Mouse (Mus musculus) neural tube, embryonic 11.5 days (tissue): ENCODE measurements around the gene Morn5. TPM values are rescaled to one million over a fixed set of nuclear protein-coding genes. Genes with fewer than 3 reads are reported as not detected.

ENCODE experiments used
- ATAC-seq: fragments of 200-750 bp; cut with Nextera tagmentation; 2 replicates; pipeline ENCODE4 v1.8.0; 2017; ENCODE audit warnings: moderate number of reproducible peaks, mild to moderate bottlenecking, moderate TSS enrichment, moderate library complexity; ENCODE audit not compliant: insufficient read depth, low FRiP score, low TSS enrichment
- DNase-seq: peaks from one replicate; pipeline ENCODE4 v3.0.0-alpha.2; 2015; ENCODE audit warnings: low spot score
- H3K27ac ChIP-seq: fragments of 300-500 bp; sonication (generic); 2 replicates; pipeline ENCODE4 v1.5.1; 2014; ENCODE audit warnings: low read depth, mild to moderate bottlenecking, low read length
- H3K27me3 ChIP-seq: fragments of 300-500 bp; sonication (generic); 2 replicates; pipeline ENCODE4 v1.6.1; 2014; ENCODE audit warnings: mild to moderate bottlenecking, low read length, mixed read lengths; ENCODE audit not compliant: control insufficient read depth, insufficient read depth
- H3K36me3 ChIP-seq: fragments of 300-500 bp; sonication (generic); 2 replicates; pipeline ENCODE4 v1.6.1; 2014; ENCODE audit warnings: mild to moderate bottlenecking, low read length, moderate library complexity, mixed read lengths; ENCODE audit not compliant: control insufficient read depth, insufficient read depth
- H3K4me1 ChIP-seq: fragments of 300-500 bp; sonication (generic); 2 replicates; pipeline ENCODE4 v1.6.1; 2014; ENCODE audit warnings: low read length, mixed read lengths; ENCODE audit not compliant: control insufficient read depth, insufficient read depth
- H3K4me2 ChIP-seq: fragments of 300-500 bp; sonication (generic); 2 replicates; pipeline ENCODE4 v1.6.1; 2014; ENCODE audit warnings: low read depth, mild to moderate bottlenecking, moderate library complexity
- H3K4me3 ChIP-seq: fragments of 300-500 bp; sonication (generic); 2 replicates; pipeline ENCODE4 v1.5.1; 2014; ENCODE audit warnings: low read depth, low read length
- H3K9ac ChIP-seq: fragments of 300-500 bp; sonication (generic); 2 replicates; pipeline ENCODE4 v1.6.1; 2014; ENCODE audit warnings: mild to moderate bottlenecking, low read length
- H3K9me3 ChIP-seq: fragments of 300-500 bp; sonication (generic); 2 replicates; pipeline ENCODE4 v1.6.1; 2016; ENCODE audit warnings: low read length; ENCODE audit not compliant: control insufficient read depth
- WGBS: fragments of 180-500 bp; shearing (Covaris S2); extraction: QIAGEN DNeasy Blood & Tissue Kit; methylation state at CpG from one replicate; pipeline ENCODE4 v1.1.7; 2014; 5-methylcytosine and 5-hydroxymethylcytosine counted together
- polyA plus RNA-seq: library from polyadenylated mRNA; unstranded; fragments of >200 nt; fragmentation: Nextera tagmentation; extraction: Ambion mirVana; gene quantifications from 2 replicates; pipeline ENCODE4 v1.2.1, GENCODE M21; 2014

Morn5 gene
- polyA plus RNA-seq, 1 experiment from 2014 or later = not detected

DNA sequence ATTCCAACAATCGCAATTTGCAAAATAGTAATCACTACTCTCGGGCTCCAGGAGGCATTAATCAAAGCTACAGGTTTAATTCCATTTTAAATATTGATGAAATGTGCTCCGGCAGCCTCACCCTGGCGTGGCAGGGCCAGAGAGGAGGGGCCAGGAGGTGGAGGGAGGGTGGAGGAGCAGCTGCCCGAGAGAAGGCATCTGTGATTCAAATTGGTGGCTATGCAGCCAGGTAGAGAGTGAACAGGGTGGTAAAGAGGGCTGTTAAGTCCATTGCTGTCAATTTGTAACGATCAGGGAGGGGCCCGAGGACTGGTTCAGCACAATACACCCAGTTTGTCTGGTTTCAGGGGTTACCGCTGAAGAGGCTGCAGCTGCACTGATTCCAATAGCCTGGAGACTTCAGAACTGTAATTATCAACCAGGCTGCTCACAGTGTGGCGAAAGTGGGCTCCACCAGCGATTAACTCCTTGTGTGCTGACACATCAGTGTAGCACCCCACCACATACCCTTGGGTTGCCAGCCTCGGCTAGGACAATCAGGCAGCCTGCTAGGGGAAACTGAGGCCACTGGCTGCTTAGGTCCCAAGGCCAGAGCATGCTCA lies 28.0 kb downstream of the Morn5 start:
- no peak overlapping the region for H3K4me3 ChIP-seq

DNA sequence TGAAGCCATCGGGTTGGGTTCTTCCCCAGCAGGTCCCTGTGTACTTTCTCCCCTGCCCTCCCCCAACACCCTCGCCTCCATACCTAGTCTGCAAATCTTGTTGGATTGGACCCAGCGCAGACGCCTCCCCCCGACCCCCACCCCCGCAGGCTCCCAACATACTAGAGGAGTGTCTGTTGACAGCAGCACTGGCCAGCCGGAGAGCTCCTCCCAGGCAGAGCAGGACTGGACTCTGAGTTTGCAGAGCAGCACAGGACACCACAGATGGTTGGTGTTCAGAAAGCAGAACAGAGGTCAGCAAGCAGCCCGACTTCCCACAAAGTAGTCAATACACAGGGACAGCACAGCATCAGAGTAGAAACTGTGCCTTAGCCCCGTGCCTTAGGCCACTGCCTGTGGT lies 32.2 kb downstream of the Morn5 start:
- WGBS = 29% methylated on average over 9 of the region's 9 CpGs
- DNase-seq = no peak
- H3K27ac ChIP-seq = no peak overlapping the region

More for the DNA sequence above, 28.0 kb downstream of the Morn5 start:
- 9% methylated on average over 11 of the region's 11 CpGs for WGBS
- no peaks in the 10 kb centered on the region for H3K36me3 ChIP-seq
- H3K4me2 ChIP-seq = peak overlapping the region; percentile 15; the same call in 1 of the 2 replicates
- ATAC-seq (no peak), DNase-seq (no peak)
- H3K27me3 ChIP-seq = no peaks in the 10 kb centered on the region
- peaks cover 4% of the 10 kb centered on the region for H3K4me1 ChIP-seq
- no peak overlapping the region for H3K27ac ChIP-seq
- no peak overlapping the region for H3K9ac ChIP-seq
- no peaks in the 10 kb centered on the region for H3K9me3 ChIP-seq

DNA sequence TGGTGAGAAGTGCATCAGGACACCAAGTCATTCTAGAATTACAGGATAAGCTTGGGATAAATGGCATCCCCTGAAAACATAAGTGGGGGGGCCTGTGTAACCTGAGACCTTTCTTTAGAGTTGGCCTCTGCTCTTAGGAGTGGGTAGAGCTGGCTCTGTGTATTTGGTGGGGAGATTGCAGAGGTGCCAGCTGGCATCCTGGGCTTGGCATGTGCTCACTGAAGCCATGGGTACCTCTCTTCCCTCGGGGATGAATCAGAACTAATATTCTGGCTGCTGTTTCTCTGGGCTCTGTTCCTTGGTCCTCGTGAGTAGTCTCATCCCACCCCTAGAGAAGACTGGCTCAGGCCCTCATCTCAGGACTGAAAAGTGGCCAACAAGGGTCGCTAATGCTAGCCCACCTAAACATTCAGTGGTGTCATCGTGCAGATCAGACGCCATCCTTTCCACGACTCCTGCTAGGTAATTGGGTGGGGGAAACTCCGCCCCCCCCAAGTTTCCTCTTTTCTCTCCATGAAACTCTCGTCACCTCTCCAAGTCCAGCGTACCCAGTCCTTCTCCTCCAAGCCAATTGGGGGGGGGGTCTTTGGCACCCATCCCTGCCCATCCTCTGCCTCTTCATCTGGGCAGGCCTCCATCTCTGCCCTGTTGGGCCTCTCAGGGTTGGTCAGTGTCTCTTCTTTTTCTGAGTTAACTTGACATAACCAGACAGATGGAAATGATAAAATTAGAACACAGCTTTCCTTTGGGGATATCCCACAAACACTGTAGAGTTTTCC lies 33.7 kb downstream of the Morn5 start:
- H3K4me1 ChIP-seq = no peaks in the 10 kb centered on the region
- DNase-seq (no peak), ATAC-seq (no peak)
- H3K9me3 ChIP-seq = no peaks in the 10 kb centered on the region
- H3K4me3 ChIP-seq = no peak overlapping the region
- H3K36me3 ChIP-seq = no peaks in the 10 kb centered on the region
- WGBS = 83% methylated on average over 9 of the region's 9 CpGs
- H3K4me2 ChIP-seq = no peak overlapping the region
- no peak overlapping the region for H3K9ac ChIP-seq
- peaks cover 4% of the 10 kb centered on the region; the same call in 1 of the 2 replicates for H3K27me3 ChIP-seq
- H3K27ac ChIP-seq = no peak overlapping the region

More for the DNA sequence above, 32.2 kb downstream of the Morn5 start:
- H3K36me3 ChIP-seq = no peaks in the 10 kb centered on the region
- H3K4me1 ChIP-seq = peaks cover 4% of the 10 kb centered on the region
- ATAC-seq = no peak
- H3K4me3 ChIP-seq = no peak overlapping the region
- 0 out of 2 replicates have a peak, but pooled peaks cover 2% of the 10 kb centered on the region for H3K27me3 ChIP-seq
- H3K9me3 ChIP-seq = no peaks in the 10 kb centered on the region
- H3K4me2 ChIP-seq = no peak overlapping the region
- no peak overlapping the region for H3K9ac ChIP-seq

DNA sequence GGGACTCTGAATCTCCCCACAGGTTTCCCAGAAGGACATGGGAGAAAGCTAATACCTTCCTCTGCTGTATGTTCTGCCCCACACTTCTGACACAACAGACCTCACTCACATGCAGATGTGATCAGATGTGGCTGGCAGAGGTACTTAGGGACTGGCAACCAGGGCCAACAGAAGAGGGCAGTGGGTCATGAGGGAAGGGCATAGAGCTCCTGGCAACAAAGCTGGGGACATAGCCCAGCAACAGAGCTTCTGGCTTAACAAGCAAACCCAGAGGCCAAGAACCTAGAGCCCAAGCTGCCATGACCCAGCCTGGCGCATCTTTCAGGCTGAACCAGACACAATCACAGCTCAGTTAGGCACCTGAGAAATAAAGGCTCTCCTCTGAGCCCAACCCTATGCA lies 35.8 kb downstream of the Morn5 start:
- Histone ChIP-seq H3K4me1 (no peaks in the 10 kb centered on the region), H3K4me2 (no peak overlapping the region), H3K36me3 (no peaks in the 10 kb centered on the region), H3K27me3 (peaks cover 16% of the 10 kb centered on the region), H3K9me3 (no peaks in the 10 kb centered on the region), H3K9ac (no peak overlapping the region), H3K4me3 (no peak overlapping the region), H3K27ac (no peak overlapping the region)
- no peak for ATAC-seq
- no peak for DNase-seq
- WGBS = 94% methylated on average over 1 of the region's 1 CpGs

DNA sequence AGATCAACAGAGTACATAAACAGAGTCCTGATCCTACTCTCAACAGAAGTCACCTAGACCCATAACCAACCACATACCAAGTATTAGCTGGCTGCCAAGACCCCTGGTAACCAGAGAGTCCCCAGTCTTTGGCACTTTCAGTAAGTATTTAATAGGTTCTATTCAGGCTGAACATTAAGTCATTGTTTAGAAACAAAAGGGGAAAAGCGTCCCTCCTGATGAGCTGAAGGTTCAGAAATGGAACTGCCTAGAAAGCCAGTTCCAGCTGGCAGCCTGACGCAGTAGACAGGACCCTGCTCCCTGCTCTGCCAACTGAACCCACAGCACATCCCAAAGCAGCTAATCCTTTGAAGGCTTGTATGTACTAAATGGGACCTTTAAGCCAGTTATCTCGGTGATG lies 39.9 kb downstream of the Morn5 start:
- H3K4me2 ChIP-seq = no peak overlapping the region
- no peak overlapping the region for H3K27ac ChIP-seq
- H3K9me3 ChIP-seq = no peaks in the 10 kb centered on the region
- peaks cover 6% of the 10 kb centered on the region for H3K4me1 ChIP-seq
- no peaks in the 10 kb centered on the region for H3K36me3 ChIP-seq
- DNase-seq = no peak
- peaks cover 58% of the 10 kb centered on the region for H3K27me3 ChIP-seq
- WGBS = 47% methylated on average over 3 of the region's 3 CpGs
- H3K9ac ChIP-seq = no peak overlapping the region
- H3K4me3 ChIP-seq = no peak overlapping the region
- ATAC-seq = no peak

DNA sequence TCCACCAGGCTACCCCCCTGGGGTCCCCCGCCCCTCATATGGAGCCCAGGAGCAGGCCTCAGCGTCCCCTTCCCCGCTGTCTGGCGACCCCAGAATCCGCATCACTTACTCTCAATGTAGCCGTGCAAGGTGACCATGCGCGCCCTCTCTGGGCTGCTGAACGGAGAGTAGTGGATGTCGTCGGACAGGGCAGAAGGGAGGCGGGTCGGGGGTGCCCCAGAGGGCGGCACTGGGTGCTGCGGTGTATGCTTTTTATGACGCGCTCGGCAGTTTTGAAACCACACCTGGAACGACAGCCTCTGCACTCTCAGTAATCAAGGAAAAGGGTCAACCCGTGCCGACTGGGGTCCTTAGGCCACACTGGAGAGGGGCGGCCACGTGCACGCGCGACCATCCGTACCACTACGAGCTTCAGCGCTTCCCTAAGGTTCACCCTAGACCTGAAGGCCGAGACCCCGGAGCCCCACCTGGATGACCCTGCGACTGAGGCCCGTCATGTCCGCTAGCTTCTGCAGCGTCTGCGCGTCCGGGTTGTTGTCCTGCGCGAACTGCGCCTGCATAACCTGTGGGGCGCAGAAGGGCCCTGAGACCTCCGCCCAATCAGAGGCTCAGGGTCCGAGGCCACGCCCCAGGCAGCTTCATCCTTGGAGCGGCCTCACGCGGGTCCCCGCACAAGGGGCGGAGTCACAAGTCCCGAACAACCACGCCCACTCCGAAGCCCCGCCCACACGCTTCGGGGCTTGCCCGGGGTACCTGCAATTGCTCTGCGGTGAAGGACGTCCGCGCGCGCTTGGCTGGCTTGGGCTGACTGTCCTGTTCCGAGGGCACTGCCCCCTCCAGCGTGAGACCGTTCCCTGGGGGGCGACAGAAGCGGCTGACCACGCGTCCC lies 41.8 kb downstream of the Morn5 start:
- Histone ChIP-seq H3K27ac (no peak overlapping the region), H3K36me3 (no peaks in the 10 kb centered on the region), H3K4me1 (peaks cover 6% of the 10 kb centered on the region), H3K9ac (no peak overlapping the region), H3K4me2 (peak overlapping the region; percentile 69), H3K27me3 (peaks cover 75% of the 10 kb centered on the region), H3K4me3 (peak overlapping the region; percentile 39), H3K9me3 (no peaks in the 10 kb centered on the region)
- DNase-seq (peak; percentile 86), ATAC-seq (peak; percentile 92)
- whole genome bisulfite sequencing = under 1% methylated on average over 69 of the region's 70 CpGs

DNA sequence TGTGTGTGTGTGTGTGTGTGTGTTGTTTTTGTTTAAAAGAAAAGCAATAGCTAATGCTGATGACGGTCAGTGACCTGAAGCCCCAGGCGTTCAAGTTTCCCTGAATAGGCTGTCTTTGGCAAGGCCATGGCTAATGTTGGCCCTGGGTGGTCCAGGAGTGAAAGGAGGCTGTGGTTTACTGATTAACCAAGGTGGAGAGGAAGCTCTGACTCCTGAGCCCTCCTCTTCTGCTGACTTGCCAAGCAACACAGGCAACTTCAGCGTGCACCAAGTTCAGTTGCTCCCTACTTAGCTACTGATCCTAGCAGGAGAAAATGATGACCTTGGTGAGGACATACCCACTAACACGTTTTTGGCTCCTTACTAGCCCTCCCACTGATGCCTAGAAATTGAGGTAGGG lies 43.5 kb downstream of the Morn5 start:
- WGBS = 2% methylated on average over 4 of the region's 4 CpGs
- Histone ChIP-seq H3K4me3 (no peak overlapping the region), H3K4me1 (peaks cover 6% of the 10 kb centered on the region), H3K27ac (no peak overlapping the region), H3K36me3 (no peaks in the 10 kb centered on the region), H3K9ac (no peak overlapping the region), H3K27me3 (peaks cover 89% of the 10 kb centered on the region), H3K9me3 (no peaks in the 10 kb centered on the region), H3K4me2 (no peak overlapping the region)
- DNase-seq (no peak), ATAC-seq (no peak)

DNA sequence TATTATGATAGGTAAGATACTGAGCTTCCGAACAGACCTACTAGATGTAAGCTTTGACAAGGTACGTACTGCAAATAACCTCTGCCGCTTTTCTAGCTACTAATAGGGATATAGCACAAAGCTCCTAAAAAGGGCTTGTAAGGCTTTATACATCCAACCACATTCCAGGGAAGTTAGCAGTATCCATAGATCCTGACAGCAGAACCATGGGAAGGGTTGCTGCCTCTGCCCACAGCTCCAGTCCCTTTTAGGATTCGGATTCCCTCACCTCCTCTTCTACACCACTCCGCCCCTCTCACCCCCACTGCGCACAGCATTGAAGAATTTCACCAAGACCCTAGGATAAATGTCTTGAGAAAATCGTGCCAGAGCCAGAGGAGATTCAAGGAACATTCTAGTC lies 44.0 kb downstream of the Morn5 start:
- H3K36me3 ChIP-seq = no peaks in the 10 kb centered on the region
- peaks cover 95% of the 10 kb centered on the region for H3K27me3 ChIP-seq
- H3K4me2 ChIP-seq = no peak overlapping the region
- peaks cover 6% of the 10 kb centered on the region for H3K4me1 ChIP-seq
- 12% methylated on average over 7 of the region's 7 CpGs for WGBS
- no peaks in the 10 kb centered on the region for H3K9me3 ChIP-seq
- ATAC-seq (no peak), DNase-seq (no peak)
- no peak overlapping the region for H3K4me3 ChIP-seq
- H3K27ac ChIP-seq = no peak overlapping the region
- no peak overlapping the region for H3K9ac ChIP-seq
